Mouse (Mus musculus) midbrain, embryonic 15.5 days (tissue): ENCODE data around the gene Mup5. TPM values are rescaled to one million over a fixed set of nuclear protein-coding genes. Genes with fewer than 3 reads are reported as not detected.
"Not testable (repeated sequence)": the region's sequence is repeated elsewhere in the genome, so short reads cannot be mapped to it uniquely, and the experiment has no call there.

Source experiments
- ATAC-seq: fragments of 200-750 bp; cut with Nextera tagmentation; replicated peaks from 2 replicates; pipeline ENCODE4 v1.8.0; 2017; ENCODE audit warnings: moderate TSS enrichment
- H3K27ac ChIP-seq: fragments of 300-500 bp; sonication (generic); 2 replicates; pipeline ENCODE4 v1.5.1; 2015; ENCODE audit warnings: mild to moderate bottlenecking, inconsistent platforms
- H3K27me3 ChIP-seq: fragments of 300-500 bp; sonication (generic); replicated peaks from 2 replicates; pipeline ENCODE4 v1.6.1; 2015; ENCODE audit warnings: inconsistent platforms
- H3K36me3 ChIP-seq: fragments of 300-500 bp; sonication (generic); replicated peaks from 2 replicates; pipeline ENCODE4 v1.6.1; 2015; ENCODE audit warnings: inconsistent platforms
- H3K4me1 ChIP-seq: fragments of 300-500 bp; sonication (generic); 2 replicates; pipeline ENCODE4 v1.6.1; 2015; ENCODE audit warnings: inconsistent platforms
- H3K4me2 ChIP-seq: fragments of 300-500 bp; sonication (generic); 2 replicates; pipeline ENCODE4 v1.6.1; 2015; ENCODE audit warnings: inconsistent platforms, mild to moderate bottlenecking, moderate library complexity
- H3K4me3 ChIP-seq: fragments of 300-500 bp; sonication (generic); 2 replicates; pipeline ENCODE4 v1.5.1; 2015; ENCODE audit warnings: mild to moderate bottlenecking, inconsistent platforms
- H3K9ac ChIP-seq: fragments of 300-500 bp; sonication (generic); 2 replicates; pipeline ENCODE4 v1.6.1; 2015; ENCODE audit warnings: mild to moderate bottlenecking, inconsistent platforms
- H3K9me3 ChIP-seq: fragments of 300-500 bp; sonication (generic); 2 replicates; pipeline ENCODE4 v1.6.1; 2016; ENCODE audit warnings: inconsistent platforms
- WGBS: fragments of 180-500 bp; shearing (Covaris S2); methylation state at CpG from one replicate; pipeline ENCODE4 v1.1.7; 2015; ENCODE audit warnings: mixed read lengths; 5-methylcytosine and 5-hydroxymethylcytosine counted together
- polyA plus RNA-seq: library from polyadenylated mRNA; unstranded; fragments of >200 nt; fragmentation: Nextera tagmentation; extraction: Ambion mirVana; gene quantifications from 2 replicates; pipeline ENCODE4 v1.2.1, GENCODE M21; 2015

Gene Mup5
- polyA plus RNA-seq = not detected in 2 replicates

DNA sequence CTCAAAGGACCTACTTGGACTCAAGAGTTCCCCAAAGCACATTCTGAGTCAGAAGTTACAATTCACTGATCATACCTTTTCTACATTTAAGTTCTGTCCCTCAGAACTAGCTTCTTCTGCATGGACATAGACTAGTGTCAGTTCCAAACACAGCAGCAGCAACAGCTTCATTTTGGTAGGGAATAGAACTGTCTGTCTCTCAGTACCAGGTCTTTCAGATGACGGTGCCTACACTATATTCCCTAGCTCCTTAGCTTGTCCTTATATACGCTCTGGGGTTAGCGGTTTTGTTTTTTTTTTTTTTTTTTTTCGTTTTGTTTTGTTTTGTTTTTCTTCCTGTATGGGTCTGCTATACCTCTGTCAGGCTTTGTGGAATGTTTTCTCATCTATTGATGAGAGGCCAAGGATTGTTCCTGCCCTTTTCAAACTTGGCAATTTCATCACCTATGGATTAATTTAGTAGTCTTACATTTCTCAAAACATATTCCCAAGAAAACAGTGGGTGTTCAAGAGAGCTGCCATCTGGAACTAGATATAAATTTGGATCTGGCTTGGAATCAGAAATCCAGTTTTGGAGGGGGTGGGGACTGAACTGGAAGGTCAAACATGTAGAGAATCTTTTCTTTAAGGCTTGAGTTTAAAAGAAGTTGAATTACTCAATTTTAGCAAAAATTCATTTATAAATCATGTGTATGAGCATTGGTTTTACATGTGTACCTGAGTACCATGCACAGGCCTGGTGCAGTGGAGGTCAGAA lies at the start of gene Mup5:
Gene Mup5, minus strand, starts transcription at position 282 of the 757 bp plus-strand sequence.
- Histone ChIP-seq H3K4me1 (no peaks in the 10 kb centered on the region), H3K9ac (no peak within 1 kb of the TSS), H3K9me3 (no peaks in the 10 kb centered on the region; the same call in 1 of the 2 replicates), H3K36me3 (no peaks in the 10 kb centered on the region), H3K4me2 (no peak within 1 kb of the TSS), H3K27me3 (no peaks in the 10 kb centered on the region), H3K4me3 (no peak within 1 kb of the TSS), H3K27ac (no peak within 1 kb of the TSS)
- no peak for ATAC-seq
- WGBS = 76% methylated on average over 4 of the region's 4 CpGs

DNA sequence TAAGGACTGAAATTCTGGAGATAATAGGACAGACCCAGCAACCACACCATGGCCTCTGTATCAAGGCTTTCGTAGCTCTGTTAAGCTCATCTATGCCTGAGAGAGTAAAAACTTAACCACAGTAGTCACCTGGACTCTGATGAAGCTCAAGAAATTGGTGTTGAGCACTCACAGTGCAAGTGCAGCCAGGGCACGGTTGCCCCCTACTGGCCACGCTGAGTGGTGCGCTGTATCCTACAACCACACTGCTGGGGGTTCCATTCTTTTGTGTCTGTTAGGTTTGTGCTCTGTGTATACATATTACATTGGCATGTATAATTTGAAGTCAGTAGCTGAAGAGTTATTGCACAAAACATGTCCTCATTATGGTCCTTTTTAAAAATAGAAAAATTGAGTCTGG lies 23.1 kb upstream of the Mup5 start:
- no peaks in the 10 kb centered on the region for H3K27me3 ChIP-seq
- ATAC-seq = no peak
- no peaks in the 10 kb centered on the region for H3K4me1 ChIP-seq
- H3K4me2 ChIP-seq = no peak overlapping the region
- H3K27ac ChIP-seq = no peak overlapping the region
- H3K36me3 ChIP-seq = no peaks in the 10 kb centered on the region
- no peak overlapping the region for H3K4me3 ChIP-seq
- H3K9ac ChIP-seq = no peak overlapping the region
- H3K9me3 ChIP-seq = no peaks in the 10 kb centered on the region
- WGBS = 43% methylated on average over 4 of the region's 4 CpGs

DNA sequence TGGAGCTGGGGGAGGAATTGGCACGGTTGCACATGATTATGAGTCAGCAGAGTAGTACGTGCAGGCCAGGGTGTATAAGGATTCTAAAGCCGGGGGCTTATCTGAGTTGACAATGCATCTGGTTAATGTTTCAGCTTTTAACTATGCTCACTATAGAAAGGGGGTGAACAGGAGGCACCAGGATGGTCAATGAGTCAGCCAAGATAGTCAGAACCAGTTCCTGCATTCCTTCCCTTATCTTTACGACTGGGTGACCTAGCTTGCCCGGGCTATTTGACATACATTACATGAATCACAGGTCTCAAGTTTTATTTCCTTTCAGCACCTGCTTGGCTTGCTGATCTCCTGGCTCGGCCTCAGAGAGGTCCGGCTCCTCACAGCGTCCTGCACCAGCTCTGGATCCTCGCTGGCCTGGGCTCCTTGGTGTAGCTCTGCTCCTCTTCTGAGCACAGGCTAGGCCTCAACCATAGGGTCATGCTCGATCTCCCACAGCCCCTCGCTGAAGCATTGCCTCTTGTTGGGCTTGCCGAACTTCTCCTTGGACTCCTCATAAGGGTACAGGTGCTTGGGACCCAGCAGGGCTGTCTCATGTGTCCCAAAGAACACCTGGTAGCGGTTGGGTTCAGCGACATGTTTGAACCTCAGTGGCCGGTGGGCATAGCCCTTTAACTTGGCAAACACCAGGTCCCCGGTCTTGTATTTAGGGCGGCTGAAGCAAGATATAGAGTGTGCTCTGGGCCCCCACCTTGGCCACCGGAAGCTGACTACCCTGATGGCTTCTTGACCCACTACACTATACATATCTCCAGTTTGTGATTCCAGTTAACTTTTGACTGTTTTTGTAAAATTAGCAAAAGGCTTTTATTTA lies 21.0 kb upstream of the Mup5 start:
- H3K4me1 ChIP-seq = no peaks in the 10 kb centered on the region
- no peak overlapping the region for H3K4me2 ChIP-seq
- H3K36me3 ChIP-seq = no peaks in the 10 kb centered on the region
- H3K9ac ChIP-seq = no peak overlapping the region
- no peaks in the 10 kb centered on the region for H3K9me3 ChIP-seq
- ATAC-seq = no peak
- H3K4me3 ChIP-seq = no peak overlapping the region
- no peak overlapping the region for H3K27ac ChIP-seq
- 93% methylated on average over 18 of the region's 18 CpGs for WGBS
- H3K27me3 ChIP-seq = no peaks in the 10 kb centered on the region

DNA sequence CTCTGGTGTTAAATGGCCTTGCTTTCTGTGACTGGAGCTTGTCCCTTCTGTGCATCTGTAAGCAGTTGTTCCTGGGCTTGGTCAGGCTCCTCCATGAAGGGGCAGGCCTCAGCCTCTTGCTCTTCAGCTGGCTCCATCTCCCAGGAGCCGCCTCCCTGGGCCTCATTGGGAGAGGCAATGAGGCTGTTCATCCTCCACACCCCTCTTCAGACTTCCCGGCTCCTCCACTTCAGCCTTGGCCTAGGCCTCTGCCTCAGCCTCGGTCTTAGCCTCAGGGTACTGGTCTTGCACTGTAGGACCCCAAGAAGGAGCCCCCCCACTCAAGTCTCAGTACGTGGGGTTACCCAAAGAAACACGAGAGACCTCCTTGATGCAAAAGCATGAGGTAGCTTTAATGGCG lies 20.3 kb upstream of the Mup5 start:
- no peak overlapping the region for H3K4me2 ChIP-seq
- H3K4me1 ChIP-seq = no peaks in the 10 kb centered on the region
- WGBS = 86% methylated on average over 6 of the region's 6 CpGs
- no peaks in the 10 kb centered on the region for H3K36me3 ChIP-seq
- H3K9ac ChIP-seq = no peak overlapping the region
- H3K9me3 ChIP-seq = no peaks in the 10 kb centered on the region
- H3K27ac ChIP-seq = no peak overlapping the region
- 0 out of 2 replicates have a peak, but pooled peaks have one; percentile 42 for ATAC-seq
- H3K27me3 ChIP-seq = no peaks in the 10 kb centered on the region
- H3K4me3 ChIP-seq = no peak overlapping the region

DNA sequence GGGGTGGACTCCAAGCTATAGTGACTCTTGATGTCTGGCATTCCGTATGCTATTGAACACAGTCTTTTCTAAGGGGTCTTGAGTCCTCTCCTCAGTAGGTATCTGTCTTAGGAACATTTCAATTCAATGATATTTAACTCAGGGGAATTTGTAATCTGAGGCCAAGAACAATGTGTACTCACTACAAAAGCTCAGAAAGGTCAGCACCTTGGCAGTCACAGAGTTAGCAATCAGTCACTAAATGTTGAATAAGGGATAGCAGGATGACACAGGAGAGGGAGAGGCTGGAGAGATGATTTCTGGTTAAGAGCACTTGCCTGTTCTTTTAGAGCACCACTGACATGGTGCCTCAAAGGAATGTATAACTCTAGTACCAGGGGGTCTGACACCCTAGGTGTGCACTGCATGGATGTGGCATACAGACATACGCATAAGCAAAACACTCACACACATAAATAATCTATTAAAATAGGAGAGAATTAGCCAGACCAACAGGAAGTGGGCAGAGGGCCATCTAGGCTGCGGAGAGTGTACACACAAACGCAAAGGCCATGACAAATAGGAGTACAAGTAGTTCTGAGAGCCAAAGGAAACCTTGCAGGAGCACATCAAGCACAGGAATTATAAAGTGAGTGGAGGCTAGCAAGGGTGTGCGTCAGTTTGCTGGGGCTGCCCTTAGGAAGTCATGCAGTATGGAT lies 9.9 kb upstream of the Mup5 start:
- Histone ChIP-seq H3K4me3 (no peak overlapping the region), H3K36me3 (no peaks in the 10 kb centered on the region), H3K9ac (no peak overlapping the region), H3K9me3 (no peaks in the 10 kb centered on the region), H3K4me1 (no peaks in the 10 kb centered on the region), H3K27me3 (no peaks in the 10 kb centered on the region), H3K27ac (no peak overlapping the region), H3K4me2 (no peak overlapping the region)
- no peak for ATAC-seq
- 95% methylated on average over 5 of the region's 5 CpGs for WGBS

DNA sequence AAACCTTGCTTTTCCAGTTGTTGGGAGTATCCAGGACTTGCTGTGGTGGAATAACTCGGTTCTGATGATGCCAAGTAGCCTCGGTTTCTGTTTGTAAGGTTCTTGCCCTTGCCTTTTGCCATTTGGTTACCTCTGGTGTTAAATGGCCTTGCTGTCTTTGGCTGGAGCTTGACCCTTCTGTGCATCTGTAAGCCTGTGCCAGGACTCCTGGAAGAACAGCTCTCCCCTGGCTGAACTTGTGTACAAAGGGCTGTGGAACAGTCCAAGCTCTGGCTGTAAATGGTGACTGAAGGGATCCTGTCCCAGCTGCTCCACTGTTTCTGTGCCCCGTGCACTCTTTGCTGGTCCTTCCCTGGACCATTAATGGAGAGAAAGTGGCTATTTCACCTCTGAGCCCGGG lies 5.8 kb downstream of the Mup5 start:
- Histone ChIP-seq H3K27ac (no peak overlapping the region), H3K4me1 (no peaks in the 10 kb centered on the region), H3K4me2 (no peak overlapping the region), H3K27me3 (no peaks in the 10 kb centered on the region), H3K36me3 (no peaks in the 10 kb centered on the region), H3K4me3 (no peak overlapping the region), H3K9me3 (no peaks in the 10 kb centered on the region), H3K9ac (no peak overlapping the region)
- ATAC-seq = no peak
- WGBS = 80% methylated on average over 4 of the region's 4 CpGs

DNA sequence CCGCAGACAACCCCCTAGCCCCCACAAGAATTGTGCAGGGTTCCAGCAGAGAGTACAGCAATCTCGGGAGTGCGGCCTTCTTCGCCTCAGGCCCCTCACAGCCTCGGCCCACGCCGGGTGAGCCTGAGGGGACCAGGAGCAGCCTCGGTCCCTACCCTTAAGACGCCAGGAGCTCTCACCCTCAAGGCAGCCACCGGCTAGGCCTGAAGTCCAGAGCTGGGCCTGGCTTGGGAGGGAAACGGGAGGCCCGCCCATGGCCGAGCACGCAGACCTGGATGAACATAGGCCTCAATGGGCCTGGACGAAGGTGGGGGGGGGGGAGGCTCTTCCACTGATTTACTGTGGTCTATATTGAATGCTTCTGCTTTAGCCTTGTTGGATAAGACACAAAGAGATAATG lies 11.8 kb downstream of the Mup5 start:
- Histone ChIP-seq H3K36me3 (no peaks in the 10 kb centered on the region), H3K4me3 (no peak overlapping the region)

DNA sequence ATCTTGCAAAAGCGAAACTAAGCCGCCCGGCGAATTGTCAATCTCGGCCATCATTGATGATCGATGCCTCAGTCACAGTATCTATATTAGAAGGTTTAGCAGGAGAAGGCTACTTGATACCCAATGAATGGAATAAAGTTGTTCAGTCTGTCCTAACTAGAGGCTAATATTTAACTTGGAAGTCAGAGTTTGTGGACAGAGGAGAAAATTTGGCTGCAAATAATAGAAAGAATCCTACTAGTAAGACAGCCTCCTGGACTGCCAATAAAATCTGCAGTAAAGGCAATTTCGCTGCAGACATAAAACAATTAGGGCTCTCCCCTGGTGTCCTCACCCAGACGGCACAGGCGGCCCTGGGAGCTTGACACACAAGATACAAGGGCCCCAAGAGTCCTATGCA lies 12.5 kb downstream of the Mup5 start:
- H3K4me2 ChIP-seq, ATAC-seq, H3K9ac ChIP-seq: not testable (repeated sequence)

More for the DNA sequence above, 11.8 kb downstream of the Mup5 start:
- no peak overlapping the region for H3K4me2 ChIP-seq
- H3K27ac ChIP-seq = no peak overlapping the region
- H3K27me3 ChIP-seq = no peaks in the 10 kb centered on the region
- no peak for ATAC-seq
- H3K9ac ChIP-seq = no peak overlapping the region
- 0 out of 2 replicates have a peak, but pooled peaks cover 4% of the 10 kb centered on the region for H3K9me3 ChIP-seq
- no peaks in the 10 kb centered on the region for H3K4me1 ChIP-seq
- 90% methylated on average over 15 of the region's 15 CpGs for WGBS

DNA sequence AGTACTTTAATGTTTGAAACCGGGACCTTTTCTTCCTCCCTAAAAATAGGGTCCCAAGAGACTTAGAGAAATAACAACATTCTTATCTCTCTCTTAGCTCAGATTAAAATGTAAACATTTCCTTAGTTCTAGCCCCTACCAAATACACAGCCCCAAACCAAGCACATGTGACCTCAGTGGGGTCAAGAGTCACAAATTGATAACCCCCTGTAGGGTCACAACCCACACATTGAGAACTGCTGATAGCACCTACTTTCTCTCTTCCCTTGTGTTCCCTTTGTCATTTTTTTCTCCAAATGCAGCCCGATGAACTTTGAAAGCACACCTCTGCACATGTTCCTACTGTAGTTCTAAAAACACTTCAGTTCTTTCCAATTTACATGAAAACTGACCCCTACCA lies 19.4 kb downstream of the Mup5 start:
- Histone ChIP-seq H3K9me3 (no peaks in the 10 kb centered on the region), H3K4me2 (no peak overlapping the region), H3K36me3 (no peaks in the 10 kb centered on the region), H3K9ac (no peak overlapping the region), H3K4me1 (no peaks in the 10 kb centered on the region), H3K27me3 (no peaks in the 10 kb centered on the region), H3K27ac (no peak overlapping the region), H3K4me3 (no peak overlapping the region)
- WGBS = 88% methylated on average over 2 of the region's 2 CpGs
- no peak for ATAC-seq

More for the DNA sequence above, 12.5 kb downstream of the Mup5 start:
- not testable (repeated sequence) for H3K36me3 ChIP-seq, H3K4me3 ChIP-seq, H3K27ac ChIP-seq, H3K9me3 ChIP-seq, H3K27me3 ChIP-seq, H3K4me1 ChIP-seq
- 93% methylated on average over 9 of the region's 9 CpGs for WGBS

DNA sequence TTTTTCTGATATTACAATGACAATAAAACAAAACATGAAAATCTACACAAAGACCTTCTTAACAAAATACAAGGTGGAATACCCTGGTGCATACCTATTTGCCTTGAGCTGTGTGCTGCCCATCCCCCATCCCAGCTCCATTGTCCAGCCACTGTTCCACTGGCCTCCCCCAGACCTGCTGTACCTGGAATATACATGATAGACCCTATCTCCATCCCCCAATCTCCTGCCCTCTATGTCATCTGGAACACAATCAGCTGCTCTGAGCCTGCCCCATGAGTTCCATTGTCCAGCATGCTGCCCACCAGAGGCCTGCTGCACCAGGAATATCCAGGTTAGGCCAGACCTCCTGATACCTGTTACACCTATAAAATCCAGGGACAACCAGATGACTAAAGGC lies 21.6 kb downstream of the Mup5 start:
- Histone ChIP-seq H3K9ac (no peak overlapping the region), H3K27ac (no peak overlapping the region), H3K27me3 (no peaks in the 10 kb centered on the region), H3K4me1 (no peaks in the 10 kb centered on the region), H3K4me3 (no peak overlapping the region), H3K36me3 (no peaks in the 10 kb centered on the region), H3K9me3 (no peaks in the 10 kb centered on the region), H3K4me2 (no peak overlapping the region)
- no peak for ATAC-seq

DNA sequence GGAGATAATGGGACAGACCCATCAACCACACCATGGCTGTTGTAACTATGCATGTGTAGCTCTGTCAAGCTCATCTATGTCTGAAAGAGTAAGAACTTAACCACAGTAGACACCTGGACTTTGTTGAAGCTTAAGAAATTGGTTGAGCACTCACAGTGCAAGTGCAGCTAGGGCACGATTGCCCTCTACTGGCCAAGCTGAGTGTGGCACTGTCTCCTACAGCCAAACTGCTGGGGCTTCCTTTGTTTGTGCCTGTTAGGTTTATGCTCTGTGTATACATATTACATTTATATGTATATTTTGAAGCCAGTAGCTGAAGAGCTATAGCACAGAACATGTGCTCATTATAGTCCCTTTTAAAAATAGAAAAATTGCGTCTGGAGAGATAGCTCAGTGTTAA lies 23.8 kb downstream of the Mup5 start:
- ATAC-seq = 0 out of 2 replicates have a peak, but pooled peaks have one; percentile 60
- not testable (repeated sequence) for H3K9me3 ChIP-seq, H3K4me2 ChIP-seq, H3K27me3 ChIP-seq, H3K27ac ChIP-seq, H3K9ac ChIP-seq, H3K4me1 ChIP-seq, H3K36me3 ChIP-seq, H3K4me3 ChIP-seq
- WGBS = 28% methylated on average over 2 of the region's 2 CpGs

DNA sequence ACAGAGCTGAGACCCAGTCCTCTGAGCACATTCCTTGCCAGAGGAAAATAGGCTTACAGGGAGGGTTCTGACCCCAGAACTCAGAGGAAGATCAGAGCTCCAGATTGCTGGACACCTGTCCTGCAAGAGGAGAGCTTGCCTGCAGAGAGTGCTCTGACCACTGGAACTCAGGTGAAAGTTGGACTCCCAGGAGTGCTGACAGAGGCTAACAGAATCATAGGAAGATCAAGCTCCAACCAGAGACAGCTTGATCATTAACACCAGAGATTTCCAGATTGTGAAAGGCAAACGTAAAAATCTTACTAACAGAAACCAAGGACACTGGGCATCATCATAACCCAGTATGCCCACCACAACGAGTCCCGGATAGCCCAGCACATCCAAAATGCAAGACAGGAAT lies 26.1 kb downstream of the Mup5 start:
- H3K4me1 ChIP-seq, ATAC-seq, H3K27ac ChIP-seq, H3K4me2 ChIP-seq, H3K27me3 ChIP-seq, H3K9ac ChIP-seq, H3K4me3 ChIP-seq, H3K9me3 ChIP-seq, H3K36me3 ChIP-seq: not testable (repeated sequence)
- WGBS = 87% methylated on average over 3 of the region's 3 CpGs
